Mouse (Mus musculus): ENCODE measurements around the gene Spp2.

DNA sequence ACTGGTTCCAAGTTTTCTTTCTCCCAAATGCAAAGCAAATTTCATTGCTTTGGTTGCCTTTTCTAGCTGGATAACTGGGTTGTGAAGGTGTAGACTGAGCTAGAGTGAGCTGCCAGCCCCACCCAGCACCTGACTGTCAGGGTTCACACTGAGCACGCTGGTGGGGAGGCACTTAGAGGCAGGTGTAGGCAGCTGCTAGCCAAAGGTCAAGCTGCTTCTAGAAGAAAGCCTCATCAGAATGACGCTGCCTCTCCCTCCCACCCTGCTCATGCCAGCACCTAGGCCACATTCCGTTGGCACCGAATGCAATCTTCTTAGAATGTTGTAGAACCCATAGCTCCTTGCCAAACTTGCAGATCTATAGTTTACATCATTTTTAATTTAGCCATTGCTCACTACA lies 1.6 kb downstream of the Spp2 start:
- no peak for TF ChIP-seq CTCF (IDR thresholded peaks at IDR 0.05; ENCODE audit: extremely low read depth, insufficient read depth, low read length)
- TF ChIP-seq POLR2A (IDR thresholded peaks at IDR 0.05; ENCODE audit: extremely low read depth, insufficient read depth, low read length), result no peak
